Mouse (Mus musculus): ENCODE results near the gene Prpf4b.

GRCm38 (mm10) chr13:34875741-34876445 is 791 bp downstream of the Prpf4b start:
- TF ChIP-seq POLR2A (IDR thresholded peaks at IDR 0.05; ENCODE audit: borderline replicate concordance, insufficient read depth, low read length) (no peak), CTCF (IDR thresholded peaks at IDR 0.05; ENCODE audit: borderline replicate concordance, insufficient read depth, low read depth, low read length) (no peak; the same call in 1 of the 2 replicates)

Data from cerebellum, adult 2 months (tissue).